Mouse (Mus musculus) lung, embryonic 15.5 days (tissue): Measurements from ENCODE around the gene Mtm1. TPM values are rescaled to one million over a fixed set of nuclear protein-coding genes. Genes with fewer than 3 reads are reported as not detected.
"Not testable (repeated sequence)": the region's sequence is repeated elsewhere in the genome, so short reads cannot be mapped to it uniquely, and the experiment has no call there.

Experiments
- ATAC-seq: fragments of 200-750 bp; cut with Nextera tagmentation; 2 replicates; pipeline ENCODE4 v1.8.0; 2017; ENCODE audit warnings: moderate number of reproducible peaks, borderline replicate concordance; ENCODE audit not compliant: low FRiP score, low TSS enrichment; ENCODE audit errors: extremely low read depth
- H3K27ac ChIP-seq: fragments of 300-500 bp; sonication (generic); 2 replicates; pipeline ENCODE4 v1.5.1; 2015; ENCODE audit warnings: moderate library complexity, mild to moderate bottlenecking, inconsistent platforms
- H3K27me3 ChIP-seq: fragments of 300-500 bp; sonication (generic); 2 replicates; pipeline ENCODE4 v1.6.1; 2015; ENCODE audit warnings: inconsistent platforms
- H3K36me3 ChIP-seq: fragments of 300-500 bp; sonication (generic); 2 replicates; pipeline ENCODE4 v1.6.1; 2015; ENCODE audit warnings: inconsistent platforms
- H3K4me1 ChIP-seq: fragments of 300-500 bp; sonication (generic); 2 replicates; pipeline ENCODE4 v1.6.1; 2015; ENCODE audit warnings: inconsistent platforms
- H3K4me2 ChIP-seq: fragments of 300-500 bp; sonication (generic); 2 replicates; pipeline ENCODE4 v1.6.1; 2015; ENCODE audit warnings: inconsistent platforms, mild to moderate bottlenecking, moderate library complexity
- H3K4me3 ChIP-seq: fragments of 300-500 bp; sonication (generic); 2 replicates; pipeline ENCODE4 v1.5.1; 2015; ENCODE audit warnings: mild to moderate bottlenecking, inconsistent platforms
- H3K9ac ChIP-seq: fragments of 300-500 bp; sonication (generic); 2 replicates; pipeline ENCODE4 v1.6.1; 2015; ENCODE audit warnings: inconsistent platforms
- H3K9me3 ChIP-seq: fragments of 300-500 bp; sonication (generic); 2 replicates; pipeline ENCODE4 v1.6.1; 2016; ENCODE audit warnings: inconsistent platforms
- WGBS: fragments of 180-500 bp; shearing (Covaris S2); methylation state at CpG from one replicate; pipeline ENCODE4 v1.1.7; 2015; 5-methylcytosine and 5-hydroxymethylcytosine counted together
- polyA plus RNA-seq: library from polyadenylated mRNA; unstranded; fragments of >200 nt; fragmentation: Nextera tagmentation; extraction: Ambion mirVana; gene quantifications from 2 replicates; pipeline ENCODE4 v1.2.1, GENCODE M21; 2015

Mtm1 gene
- polyA plus RNA-seq, 1 experiment from 2014 or later, result 6.4 TPM

- no peak overlapping the region for H3K4me3 ChIP-seq
- WGBS, result 68% methylated on average over 2 of the region's 2 CpGs
- ATAC-seq, result no peak
These were observed 85.4 kb downstream of the Mtm1 start for GRCm38 (mm10) chrX:71296005-71296404.

DNA sequence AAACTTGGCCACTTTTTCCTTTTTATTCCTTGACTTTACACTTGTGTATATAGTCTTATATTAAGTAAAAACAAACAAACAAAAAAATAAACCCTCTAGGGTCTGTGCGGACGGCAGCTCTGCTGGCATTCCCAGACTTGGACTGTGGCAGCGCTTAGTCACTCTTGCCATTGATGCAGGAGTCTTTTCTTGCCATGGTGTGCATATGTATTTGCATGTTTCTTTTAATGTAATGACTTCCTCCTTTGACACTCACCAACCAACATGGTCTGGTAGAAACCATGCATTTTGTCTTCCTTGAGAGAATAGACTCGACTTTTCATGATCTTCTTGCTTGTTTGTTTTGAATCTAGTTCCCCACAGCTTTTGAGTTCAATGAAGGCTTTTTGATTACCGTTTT is 91.6 kb downstream of the Mtm1 start:
- WGBS, result 83% methylated on average over 5 of the region's 5 CpGs
- no peak for ATAC-seq
- no peaks in the 10 kb centered on the region for H3K27me3 ChIP-seq

More at GRCm38 (mm10) chrX:71296005-71296404, 85.4 kb downstream of the Mtm1 start:
- H3K9me3 ChIP-seq, result no peaks in the 10 kb centered on the region
- H3K27ac ChIP-seq, result no peak overlapping the region
- no peaks in the 10 kb centered on the region for H3K4me1 ChIP-seq
- H3K36me3 ChIP-seq, result no peaks in the 10 kb centered on the region
- no peak overlapping the region for H3K9ac ChIP-seq
- H3K27me3 ChIP-seq, result no peaks in the 10 kb centered on the region
- H3K4me2 ChIP-seq, result no peak overlapping the region

DNA sequence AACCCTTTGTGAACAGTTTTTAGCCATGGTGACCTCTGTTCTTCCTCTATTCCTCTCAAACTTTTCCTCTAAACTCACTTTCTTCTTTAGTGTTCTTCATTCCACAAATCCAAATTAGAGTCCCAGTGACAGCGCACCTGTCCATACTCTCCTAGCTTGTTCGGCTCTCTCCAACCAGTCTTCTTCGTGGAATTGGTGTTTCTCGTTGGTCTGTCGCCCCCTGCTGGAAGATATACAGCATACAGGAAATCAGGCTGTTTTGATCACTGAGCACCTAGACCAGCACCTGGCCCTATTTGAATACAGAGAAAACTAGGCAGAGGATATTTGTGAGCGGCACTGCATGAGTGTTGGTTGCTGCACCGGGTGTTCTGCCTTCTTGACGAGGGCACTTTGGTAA is 100.7 kb downstream of the Mtm1 start:
- no peak overlapping the region for H3K9ac ChIP-seq
- no peak for ATAC-seq
- 33% methylated on average over 8 of the region's 8 CpGs for WGBS
- H3K36me3 ChIP-seq, result no peaks in the 10 kb centered on the region
- H3K27ac ChIP-seq, result no peak overlapping the region
- H3K9me3 ChIP-seq, result no peaks in the 10 kb centered on the region
- no peaks in the 10 kb centered on the region for H3K4me1 ChIP-seq
- H3K4me2 ChIP-seq, result no peak overlapping the region
- no peak overlapping the region for H3K4me3 ChIP-seq
- no peaks in the 10 kb centered on the region for H3K27me3 ChIP-seq

More for the DNA sequence above, 91.6 kb downstream of the Mtm1 start:
- Histone ChIP-seq H3K4me2 (no peak overlapping the region), H3K4me1 (no peaks in the 10 kb centered on the region), H3K4me3 (no peak overlapping the region), H3K9ac (no peak overlapping the region), H3K36me3 (no peaks in the 10 kb centered on the region), H3K27ac (no peak overlapping the region), H3K9me3 (no peaks in the 10 kb centered on the region)

DNA sequence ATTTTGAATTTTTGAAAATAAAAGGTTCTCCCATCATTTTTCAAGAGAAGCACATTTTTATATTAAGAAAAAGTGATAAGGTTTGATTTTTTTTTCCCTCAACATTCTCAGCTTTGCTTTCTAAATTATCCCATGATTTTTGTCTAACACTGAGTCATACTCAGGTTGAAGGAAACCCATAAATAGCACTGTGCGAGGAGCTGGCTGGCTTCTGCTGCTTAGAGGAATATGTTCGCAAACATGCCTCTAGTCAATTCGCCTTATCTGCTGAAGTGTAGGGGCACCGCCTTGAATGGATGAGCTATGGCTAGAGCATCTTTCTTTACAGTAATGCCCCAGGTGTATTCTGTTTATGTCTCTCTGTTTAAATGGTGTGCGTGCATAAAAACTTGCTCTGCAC is 103.8 kb downstream of the Mtm1 start:
- H3K36me3 ChIP-seq, result no peaks in the 10 kb centered on the region
- no peak overlapping the region for H3K9ac ChIP-seq
- H3K9me3 ChIP-seq, result no peaks in the 10 kb centered on the region
- no peak overlapping the region for H3K4me3 ChIP-seq
- no peak for ATAC-seq
- no peaks in the 10 kb centered on the region for H3K4me1 ChIP-seq
- no peak overlapping the region for H3K27ac ChIP-seq
- H3K27me3 ChIP-seq, result no peaks in the 10 kb centered on the region
- H3K4me2 ChIP-seq, result no peak overlapping the region
- WGBS, result 78% methylated on average over 5 of the region's 5 CpGs

DNA sequence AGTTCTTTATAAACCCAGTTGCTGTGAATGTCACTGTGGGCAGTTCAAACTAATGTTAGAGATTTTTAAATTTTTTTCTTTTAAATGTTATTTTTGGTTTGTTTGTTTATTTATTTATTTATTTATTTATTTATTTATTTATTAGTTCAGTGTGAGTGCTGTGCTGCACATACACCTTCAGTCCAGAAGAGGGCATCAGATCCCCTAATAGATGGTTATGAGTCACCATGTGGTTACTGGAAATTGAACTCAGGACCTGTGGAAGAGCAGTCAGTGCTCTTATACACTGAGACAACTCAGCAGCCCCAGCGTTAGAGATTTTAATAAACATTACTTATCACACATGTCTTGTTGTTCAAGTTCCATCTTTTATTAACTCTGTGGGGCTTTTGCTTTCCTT is 141.5 kb downstream of the Mtm1 start:
- WGBS, result 70% methylated on average over 1 of the region's 1 CpGs
- Histone ChIP-seq H3K27me3 (no peaks in the 10 kb centered on the region), H3K9ac (no peak overlapping the region), H3K27ac (no peak overlapping the region), H3K4me1 (no peaks in the 10 kb centered on the region), H3K9me3 (no peaks in the 10 kb centered on the region), H3K4me2 (no peak overlapping the region), H3K36me3 (no peaks in the 10 kb centered on the region), H3K4me3 (no peak overlapping the region)
- no peak for ATAC-seq

GRCm38 (mm10) chrX:71355331-71355730 is 144.8 kb downstream of the Mtm1 start:
- H3K4me3 ChIP-seq, result no peak overlapping the region
- H3K9ac ChIP-seq, result no peak overlapping the region
- H3K27ac ChIP-seq, result no peak overlapping the region
- WGBS, result 54% methylated on average over 1 of the region's 1 CpGs
- no peaks in the 10 kb centered on the region for H3K27me3 ChIP-seq
- no peaks in the 10 kb centered on the region for H3K9me3 ChIP-seq
- H3K36me3 ChIP-seq, result no peaks in the 10 kb centered on the region
- H3K4me2 ChIP-seq, result no peak overlapping the region
- ATAC-seq, result no peak
- no peaks in the 10 kb centered on the region for H3K4me1 ChIP-seq

- not testable (repeated sequence) for H3K4me3 ChIP-seq, H3K9me3 ChIP-seq, H3K36me3 ChIP-seq, ATAC-seq, H3K27me3 ChIP-seq, H3K9ac ChIP-seq, H3K4me1 ChIP-seq, H3K4me2 ChIP-seq, H3K27ac ChIP-seq
- 89% methylated on average over 10 of the region's 10 CpGs for WGBS
These were observed 151.2 kb downstream of the Mtm1 start for GRCm38 (mm10) chrX:71361793-71362192.

- 54% methylated on average over 5 of the region's 5 CpGs for WGBS
- H3K4me2 ChIP-seq, result peak overlapping the region; percentile 70
- H3K27me3 ChIP-seq, result no peaks in the 10 kb centered on the region
- peak overlapping the region; percentile 64 for H3K4me3 ChIP-seq
- no peaks in the 10 kb centered on the region for H3K9me3 ChIP-seq
- H3K4me1 ChIP-seq, result no peaks in the 10 kb centered on the region
- no peaks in the 10 kb centered on the region for H3K36me3 ChIP-seq
- no peak for ATAC-seq
- H3K9ac ChIP-seq, result no peak overlapping the region
- H3K27ac ChIP-seq, result no peak overlapping the region
These were observed 153.5 kb downstream of the Mtm1 start for GRCm38 (mm10) chrX:71364062-71364461.

GRCm38 (mm10) chrX:71364554-71364991 is 154.0 kb downstream of the Mtm1 start, which contains the start of gene Mtmr1:
TSS of gene Mtmr1 (plus strand) at chrX:71364760.
- Histone ChIP-seq H3K27me3 (no peaks in the 10 kb centered on the region), H3K27ac (peak within 1 kb of the TSS; percentile 63), H3K36me3 (no peaks in the 10 kb centered on the region), H3K4me2 (peak within 1 kb of the TSS; percentile 70), H3K9ac (peak within 1 kb of the TSS; percentile 58), H3K4me1 (no peaks in the 10 kb centered on the region), H3K4me3 (peak within 1 kb of the TSS; percentile 64), H3K9me3 (no peaks in the 10 kb centered on the region)
- peak; percentile 94 for ATAC-seq
- 20% methylated on average over 30 of the region's 47 CpGs for WGBS

- Histone ChIP-seq H3K4me1 (no peaks in the 10 kb centered on the region), H3K4me3 (peak overlapping the region; percentile 64), H3K27me3 (no peaks in the 10 kb centered on the region), H3K4me2 (peak overlapping the region; percentile 70), H3K9ac (peak overlapping the region; percentile 58), H3K9me3 (no peaks in the 10 kb centered on the region), H3K27ac (peak overlapping the region; percentile 63), H3K36me3 (no peaks in the 10 kb centered on the region)
- 32% methylated on average over 17 of the region's 20 CpGs for WGBS
- ATAC-seq, result peak; percentile 46; the same call in 1 of the 2 replicates
These were observed 154.4 kb downstream of the Mtm1 start for GRCm38 (mm10) chrX:71365011-71365410.

Other genes with a start within 250 kb of the Mtm1 start
- gene Mamld1, start 160.5 kb upstream of the Mtm1 start, polyA plus RNA-seq, result 2.8 and 2.9 TPM in 2 replicates
- 8.3 and 8.4 TPM in 2 replicates for gene Mtmr1, start 154.0 kb downstream of the Mtm1 start, polyA plus RNA-seq